Mouse (Mus musculus): Measurements from ENCODE around the gene Wapl. TPM values are rescaled to one million over a fixed set of nuclear protein-coding genes. Genes with fewer than 3 reads are reported as not detected.

Wapl gene
- total RNA-seq (2017): 138 and 179 TPM in 2 replicates

DNA sequence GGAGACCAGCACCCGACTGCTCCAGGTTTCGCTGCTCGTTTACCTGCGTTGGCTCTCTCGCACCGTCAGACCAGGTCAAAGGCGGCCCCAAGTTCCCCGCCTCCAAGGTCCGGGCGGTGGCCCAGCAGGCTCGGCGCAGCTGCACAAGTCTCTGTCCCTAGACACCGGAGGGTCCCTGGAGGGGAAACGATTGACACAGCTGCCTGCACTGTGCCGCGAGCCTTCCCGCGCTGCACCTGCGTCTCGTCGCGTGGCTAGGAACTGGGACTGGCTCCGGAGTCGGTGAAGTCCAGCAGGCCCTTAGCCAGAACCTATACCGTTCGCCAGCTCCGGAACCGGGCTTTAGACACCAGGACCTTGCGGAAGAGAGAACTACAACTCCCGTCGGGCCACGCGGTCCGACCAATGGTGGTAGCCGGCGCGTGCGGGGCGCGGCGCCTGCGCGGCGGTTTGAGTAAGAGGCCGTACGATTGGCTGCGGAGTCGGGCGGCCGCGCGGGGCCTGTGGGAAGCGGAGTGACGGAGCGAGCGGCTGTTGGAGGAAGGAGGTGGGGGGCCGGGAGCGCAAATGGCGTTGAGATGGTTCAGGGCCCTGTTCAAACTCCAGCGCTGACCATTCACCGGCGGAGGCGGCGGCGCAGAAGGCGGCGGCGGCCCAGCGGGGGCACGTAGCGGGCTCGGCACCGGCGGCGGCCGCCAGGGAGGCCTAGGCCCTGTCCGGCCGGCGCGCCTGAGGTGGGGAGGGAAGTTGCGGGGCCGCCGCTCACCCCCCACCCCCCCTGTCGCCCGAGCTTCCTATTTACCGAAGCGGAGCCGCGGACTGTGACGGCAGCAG is at the start of gene Wapl:
Gene Wapl, plus strand, starts transcription at position 534 of the 834 bp plus-strand sequence.
- peak; percentile 92 for ATAC-seq (replicated peaks; ENCODE audit: low read depth, poor library complexity, severe bottlenecking)

DNA sequence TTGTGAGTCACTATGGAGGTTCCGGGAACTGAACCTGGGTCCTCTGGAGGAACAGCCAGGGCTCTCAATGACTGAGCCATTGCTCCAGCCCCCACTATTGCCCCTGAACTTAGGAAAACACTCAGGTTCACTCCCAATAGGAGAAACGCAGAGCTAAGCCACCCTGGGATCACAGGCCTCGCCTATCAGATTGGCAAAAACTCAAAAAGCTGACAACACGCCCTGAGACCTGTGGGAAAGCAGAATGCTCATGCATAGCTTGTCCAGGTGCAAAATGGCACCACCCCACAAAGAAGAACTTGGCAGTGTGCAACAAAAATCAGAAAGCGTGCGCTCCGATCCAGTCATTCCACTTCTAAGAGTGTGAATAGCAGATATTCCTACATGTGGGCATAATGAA is 46.9 kb upstream of the Wapl start:
- ATAC-seq (replicated peaks; ENCODE audit: low read depth, poor library complexity, severe bottlenecking): no peak

DNA sequence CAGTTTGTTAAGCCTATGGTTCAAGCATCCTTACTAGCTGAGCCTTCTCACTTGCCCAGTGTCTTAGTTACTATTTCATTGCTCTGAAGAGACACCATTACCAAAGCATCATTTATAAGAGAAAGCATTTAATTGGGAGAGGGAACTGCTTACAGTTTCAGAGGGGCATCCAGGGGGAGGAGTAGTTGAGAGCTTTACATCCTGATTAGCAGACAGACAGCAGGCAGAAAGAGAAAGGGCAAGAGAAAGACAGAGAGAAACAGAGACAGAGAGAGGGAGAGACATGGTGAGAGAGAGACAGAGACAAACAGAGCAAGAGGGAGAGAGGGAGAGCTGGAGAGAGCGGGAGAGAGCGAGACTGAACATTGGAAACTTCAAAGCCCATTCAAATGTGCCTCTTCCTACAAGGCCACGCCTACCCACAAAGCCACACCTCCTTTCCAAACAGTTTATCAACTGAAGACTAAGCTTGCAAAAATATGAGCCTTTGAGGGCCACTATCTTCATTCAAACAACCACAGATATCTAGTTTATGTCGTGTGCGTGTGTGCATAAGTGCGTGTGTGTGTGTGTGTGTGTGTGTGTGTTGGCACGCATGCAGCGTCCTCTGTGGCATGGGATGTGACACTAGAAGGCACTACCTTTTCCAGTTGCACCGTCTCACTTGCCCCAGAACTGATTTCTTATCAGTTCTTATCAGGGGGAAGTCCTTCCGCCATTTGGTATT is 40.8 kb upstream of the Wapl start:
- peak; percentile 86 for ATAC-seq (replicated peaks; ENCODE audit: low read depth, poor library complexity, severe bottlenecking)

DNA sequence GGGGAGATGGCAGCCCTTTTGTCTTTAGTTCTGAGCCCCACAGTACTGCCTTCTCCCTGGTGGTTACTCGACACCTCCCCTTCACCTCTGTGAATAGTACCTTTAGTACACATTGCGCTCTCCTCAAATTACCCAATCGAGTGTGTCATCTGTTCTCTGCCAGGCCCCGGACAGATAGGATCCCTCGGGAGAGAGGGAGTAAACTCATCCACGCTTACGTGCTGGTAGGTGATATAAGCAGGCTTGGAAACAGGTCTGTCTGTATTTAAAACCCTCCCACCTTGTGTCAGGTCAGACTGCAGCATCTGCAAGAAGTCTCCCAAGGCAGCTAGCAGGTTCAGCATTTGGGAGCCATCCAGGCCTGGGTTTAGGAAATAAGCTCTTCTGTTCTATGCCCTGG is 38.5 kb upstream of the Wapl start:
- ATAC-seq (replicated peaks; ENCODE audit: low read depth, poor library complexity, severe bottlenecking): no peak

DNA sequence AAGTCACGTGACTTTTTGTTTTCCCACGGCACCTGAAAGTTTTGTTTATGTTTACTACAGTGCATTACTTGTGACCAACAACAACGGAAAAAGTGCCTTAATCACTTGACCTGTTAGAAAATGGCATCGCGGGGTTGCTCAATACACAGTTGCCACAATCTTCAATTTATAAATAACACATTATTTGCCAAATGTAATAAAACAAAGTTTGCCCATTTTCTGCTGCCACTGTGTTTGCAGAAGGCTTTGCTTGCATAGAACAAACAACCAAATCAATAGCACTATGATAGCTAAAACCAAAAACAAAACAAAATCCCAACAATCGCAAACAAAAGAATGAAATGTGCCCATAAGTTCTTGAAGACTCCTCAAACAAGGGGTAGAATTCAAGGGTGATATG is 38.0 kb upstream of the Wapl start:
- ATAC-seq (replicated peaks; ENCODE audit: low read depth, poor library complexity, severe bottlenecking): no peak

DNA sequence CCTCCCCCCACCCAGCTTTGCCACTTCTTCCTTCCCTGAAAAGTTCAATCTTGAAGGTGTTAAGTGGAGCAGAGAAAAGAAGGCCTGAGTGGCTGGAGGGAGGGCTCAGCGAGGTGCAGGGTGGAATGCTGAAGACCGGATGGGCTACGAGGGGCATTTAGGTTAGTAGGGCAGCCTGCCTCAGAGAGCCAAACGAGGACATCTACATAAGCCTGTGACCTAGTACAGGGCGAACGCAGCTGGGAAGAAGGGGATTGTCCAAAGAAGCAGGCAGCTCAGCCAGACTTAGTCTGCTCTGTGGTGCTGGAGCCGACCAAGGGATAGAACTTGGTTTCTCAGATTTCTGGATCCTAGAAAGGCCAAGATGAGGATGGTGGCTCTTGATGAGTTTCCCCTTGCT is 29.6 kb upstream of the Wapl start:
- ATAC-seq (replicated peaks; ENCODE audit: low read depth, poor library complexity, severe bottlenecking): no peak

DNA sequence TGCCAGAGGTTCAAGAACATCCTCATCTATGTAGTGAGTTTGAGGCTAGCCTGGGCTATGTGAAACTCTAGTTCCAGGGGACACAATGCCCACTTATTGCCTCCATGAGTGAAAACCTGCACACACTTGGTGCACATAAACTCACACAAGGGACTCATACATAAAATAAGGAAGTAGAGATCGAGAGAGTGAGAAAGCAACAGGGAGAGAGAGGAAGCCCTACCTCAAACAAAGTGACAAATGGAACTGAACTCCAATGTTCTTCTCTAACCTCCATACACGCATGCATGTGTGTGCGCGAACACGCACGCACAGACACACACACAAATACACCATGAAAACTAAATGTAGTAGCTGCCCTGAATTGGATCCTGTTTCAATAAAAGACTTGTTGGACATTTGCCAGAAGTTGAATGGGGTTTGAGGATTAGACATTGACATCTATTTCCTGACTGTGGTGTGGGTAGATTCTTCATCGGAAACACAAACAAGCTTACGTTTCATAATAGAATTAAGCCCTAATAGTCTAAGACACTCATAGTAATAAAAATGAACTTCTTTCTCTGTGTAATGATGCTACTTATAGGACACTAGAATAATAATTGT is 25.8 kb upstream of the Wapl start:
- ATAC-seq (replicated peaks; ENCODE audit: low read depth, poor library complexity, severe bottlenecking): peak; percentile 65

DNA sequence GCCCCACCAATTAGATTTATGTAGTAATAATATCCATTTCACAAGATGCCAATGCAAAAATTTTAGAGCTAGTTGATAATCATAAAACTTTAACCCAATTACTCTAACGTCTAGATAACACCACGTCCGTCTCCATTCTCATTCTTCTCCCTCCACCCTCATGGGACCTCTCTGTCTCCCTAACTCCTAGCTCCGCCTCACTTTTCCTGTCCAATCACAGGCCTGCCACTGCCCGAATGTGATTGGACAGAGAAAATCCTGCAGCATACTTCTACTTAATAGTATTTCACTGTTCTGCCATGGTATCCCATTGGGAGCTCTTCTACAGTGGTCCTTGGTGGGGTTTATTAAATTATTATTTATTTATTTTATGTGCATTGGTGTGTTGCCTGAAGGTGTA is 16.6 kb upstream of the Wapl start:
- ATAC-seq (replicated peaks; ENCODE audit: low read depth, poor library complexity, severe bottlenecking): no peak

DNA sequence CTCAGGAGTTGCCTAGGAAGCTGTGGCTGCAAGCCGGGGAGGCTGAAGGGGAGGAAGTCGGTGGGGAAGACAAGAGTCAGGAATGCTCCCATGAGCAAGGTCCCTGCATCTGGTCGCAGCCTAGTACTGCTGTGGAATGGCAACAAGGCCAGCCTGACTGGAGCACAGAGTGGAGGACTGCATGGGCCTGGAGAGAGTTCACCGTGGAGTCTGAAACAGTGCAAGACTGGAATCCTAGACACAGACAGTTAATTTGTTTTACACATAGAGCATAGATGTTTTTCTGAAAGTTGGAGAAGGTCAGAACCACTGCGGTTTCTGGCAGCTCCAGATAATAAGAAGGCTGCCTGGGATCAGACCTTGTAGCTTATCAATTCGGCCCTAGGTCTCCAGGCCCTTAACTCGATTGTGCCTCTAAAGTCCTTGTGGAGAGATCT is 13.4 kb upstream of the Wapl start:
- peak; percentile 46 for ATAC-seq (replicated peaks; ENCODE audit: low read depth, poor library complexity, severe bottlenecking)

DNA sequence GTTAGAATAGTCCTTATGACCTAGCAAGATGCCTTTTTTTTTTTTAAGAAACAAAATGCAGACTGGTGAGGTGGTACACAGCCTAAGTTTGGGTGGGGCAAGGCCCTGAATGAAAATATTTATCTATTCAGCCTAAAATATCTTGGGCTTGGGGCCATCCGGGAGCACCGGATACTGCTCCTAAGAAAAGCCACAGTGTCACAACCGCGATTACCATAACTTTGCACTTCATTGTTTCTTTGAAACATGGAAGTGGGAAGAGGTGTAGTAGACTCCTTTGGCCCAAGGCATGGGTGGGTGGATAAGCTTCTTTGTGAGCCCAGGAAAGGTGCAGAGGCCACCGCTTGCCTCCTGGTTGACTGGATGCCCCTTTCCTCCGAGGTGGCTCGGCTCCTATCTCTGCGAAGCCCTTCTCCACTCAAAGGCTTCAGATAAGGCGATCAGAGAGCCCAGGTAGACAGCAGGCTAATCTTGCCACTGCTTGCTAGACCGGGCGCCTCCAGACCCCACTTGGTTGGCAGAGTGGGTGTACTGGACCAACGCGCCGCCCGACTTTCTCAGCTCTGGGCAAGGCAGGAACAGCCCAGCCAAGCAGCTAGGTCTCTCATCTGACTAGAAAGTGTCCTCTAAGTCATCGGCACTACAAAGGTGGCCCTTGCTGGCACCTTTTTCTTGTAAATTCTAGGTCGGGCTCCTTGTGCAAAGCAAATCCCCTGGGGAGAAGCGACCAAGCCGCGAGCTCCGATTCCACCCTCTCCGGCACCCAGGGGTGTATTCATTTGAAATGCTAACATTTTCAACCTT is 12.7 kb upstream of the Wapl start:
- ATAC-seq (replicated peaks; ENCODE audit: low read depth, poor library complexity, severe bottlenecking): peak; percentile 38

DNA sequence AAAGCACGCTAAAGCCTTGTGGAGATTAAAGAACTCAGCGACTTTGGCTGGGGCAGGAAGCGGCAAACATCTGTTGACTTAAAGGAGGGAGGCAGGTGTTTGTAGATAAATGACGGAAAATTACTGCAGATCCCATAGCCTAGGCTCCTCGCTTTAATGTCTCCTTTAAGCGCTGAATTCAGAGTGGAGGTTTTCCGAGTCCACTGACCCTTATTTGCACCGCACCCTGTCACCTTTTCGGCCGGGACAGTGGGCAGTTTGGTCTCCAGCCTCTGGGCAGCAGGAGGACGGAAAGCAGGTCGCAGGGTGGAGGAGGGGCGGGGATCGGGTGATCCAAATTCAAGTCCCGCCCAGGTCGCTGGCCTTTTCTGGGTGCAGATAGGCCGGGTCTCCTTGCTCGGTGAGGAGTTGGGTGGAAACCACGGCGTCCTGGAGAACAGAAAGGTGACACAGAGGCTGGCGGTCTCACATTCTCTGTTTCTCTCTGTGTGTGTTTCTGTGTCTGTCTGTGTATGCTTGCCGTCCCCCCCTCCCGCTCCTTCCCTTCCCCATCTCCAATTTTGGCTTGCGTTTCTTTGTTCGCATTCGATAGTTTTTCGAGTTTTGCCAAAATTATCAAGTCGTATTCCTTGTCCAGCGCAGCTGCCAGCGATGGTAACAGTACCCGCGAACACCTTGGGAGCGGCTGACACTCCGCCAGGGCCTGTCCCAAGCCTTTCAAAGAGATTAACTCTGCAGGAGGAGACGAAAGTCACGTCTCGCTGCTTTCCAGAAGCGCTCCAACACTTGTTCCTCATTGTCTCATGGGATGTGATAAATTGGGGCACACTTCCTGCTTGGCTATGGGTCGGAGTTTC is 11.9 kb upstream of the Wapl start:
- peak; percentile 55 for ATAC-seq (replicated peaks; ENCODE audit: low read depth, poor library complexity, severe bottlenecking)

DNA sequence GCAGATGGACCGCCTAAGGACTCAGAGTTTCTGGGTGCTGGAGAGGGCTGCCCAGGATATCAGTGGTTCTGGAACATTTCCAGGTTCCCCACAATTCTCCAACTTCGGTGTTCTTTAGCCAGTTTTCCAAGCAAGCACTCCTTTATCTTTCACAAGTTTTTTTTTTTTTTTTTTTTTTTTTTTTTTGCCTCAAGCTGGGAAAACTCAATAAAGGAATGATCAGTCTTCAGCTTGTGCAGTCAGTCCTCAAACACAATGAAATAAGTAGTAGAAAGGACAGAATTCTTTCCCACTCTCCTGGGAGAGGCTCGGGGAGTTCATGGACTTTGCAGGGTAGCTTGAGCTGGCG is 11.3 kb upstream of the Wapl start:
- ATAC-seq (replicated peaks; ENCODE audit: low read depth, poor library complexity, severe bottlenecking): no peak

DNA sequence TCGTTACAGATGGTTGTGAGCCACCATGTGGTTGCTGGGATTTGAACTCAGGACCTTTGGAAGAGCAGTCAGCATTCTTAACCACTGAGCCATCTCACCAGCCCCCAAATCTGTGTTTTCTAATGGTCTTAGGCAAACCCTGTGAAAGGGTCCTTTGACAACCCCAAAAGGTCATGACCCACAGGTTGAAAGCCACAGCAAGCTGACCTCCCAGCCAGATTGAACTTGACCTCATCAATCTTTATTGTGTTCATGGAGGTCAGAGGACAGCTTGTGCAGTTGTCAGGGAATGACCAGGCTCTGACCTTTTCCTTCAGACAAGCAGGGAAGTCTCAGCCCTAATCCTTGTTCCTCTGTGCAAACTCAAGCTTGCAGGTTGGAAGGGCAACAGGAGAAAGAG is 10.3 kb upstream of the Wapl start:
- ATAC-seq (replicated peaks; ENCODE audit: low read depth, poor library complexity, severe bottlenecking): no peak

DNA sequence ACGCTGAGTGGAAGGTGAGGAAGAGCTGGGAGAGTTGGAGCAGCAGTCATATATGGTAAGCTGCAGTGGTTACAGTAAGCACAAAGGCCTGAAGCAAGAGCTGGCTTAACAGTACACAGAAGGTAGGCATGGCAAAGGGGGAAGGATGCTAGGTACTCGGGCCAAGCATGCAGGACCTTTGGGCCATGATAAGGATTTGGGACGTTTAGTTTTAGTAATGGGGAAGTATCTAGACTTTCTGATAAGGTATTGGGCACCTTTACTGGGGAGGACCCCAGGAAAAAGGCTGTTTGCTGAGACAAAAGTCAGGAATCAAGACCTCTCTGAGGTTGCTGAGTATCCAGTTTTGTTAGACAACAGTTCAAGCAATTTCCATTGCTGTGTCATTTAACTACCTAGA is 4.6 kb upstream of the Wapl start:
- no peak for ATAC-seq (replicated peaks; ENCODE audit: low read depth, poor library complexity, severe bottlenecking)

DNA sequence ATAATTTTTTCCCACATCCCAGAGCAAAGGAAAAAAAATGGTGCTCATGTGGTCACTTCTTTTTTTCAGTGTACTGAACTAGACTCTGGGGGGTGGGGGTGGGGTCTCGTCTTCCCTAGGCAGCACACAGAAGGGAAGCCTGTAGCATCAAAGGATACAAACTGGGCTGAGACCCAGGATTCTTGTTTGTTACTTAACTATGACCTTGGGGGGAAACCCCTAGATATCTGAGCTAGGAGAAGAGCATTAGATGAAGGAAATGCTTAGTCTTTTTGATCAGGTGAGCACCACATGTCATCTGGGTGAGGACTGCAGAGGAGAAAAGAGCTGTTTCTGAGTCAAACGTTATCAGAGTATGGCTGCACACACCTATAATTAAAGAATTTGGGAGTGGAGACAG is 3.5 kb upstream of the Wapl start:
- no peak for ATAC-seq (replicated peaks; ENCODE audit: low read depth, poor library complexity, severe bottlenecking)

DNA sequence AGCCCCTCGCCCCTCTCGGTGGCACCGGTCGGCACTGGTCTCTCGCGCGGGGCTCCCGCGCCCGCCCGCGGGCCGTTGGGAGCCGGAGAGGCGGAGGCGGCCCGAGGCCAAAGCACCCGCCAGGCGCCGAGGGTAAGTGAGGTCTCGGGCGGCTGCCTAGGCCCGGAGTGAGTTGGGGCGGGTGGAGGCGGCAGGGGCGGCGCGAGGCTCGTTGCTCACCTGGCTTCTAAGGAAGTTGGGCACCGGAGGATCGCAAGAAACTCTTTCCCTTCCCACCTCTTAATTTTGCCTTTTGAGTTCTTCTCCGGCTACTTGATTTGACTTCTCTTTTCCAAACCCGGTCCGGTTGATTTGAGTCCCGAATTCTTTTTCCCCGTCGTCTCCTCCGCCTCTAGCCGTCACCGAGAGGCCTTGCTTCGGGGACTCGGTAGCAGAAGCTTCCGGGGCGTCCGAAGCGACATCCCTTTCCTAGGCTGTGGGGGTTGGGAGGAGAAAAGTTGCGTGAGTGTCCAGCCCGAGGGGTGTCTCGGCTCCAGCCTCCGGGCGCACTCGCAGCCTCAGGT is 582 bp downstream of the Wapl start:
- ATAC-seq (replicated peaks; ENCODE audit: low read depth, poor library complexity, severe bottlenecking): no peak; the same call in 1 of the 2 replicates

DNA sequence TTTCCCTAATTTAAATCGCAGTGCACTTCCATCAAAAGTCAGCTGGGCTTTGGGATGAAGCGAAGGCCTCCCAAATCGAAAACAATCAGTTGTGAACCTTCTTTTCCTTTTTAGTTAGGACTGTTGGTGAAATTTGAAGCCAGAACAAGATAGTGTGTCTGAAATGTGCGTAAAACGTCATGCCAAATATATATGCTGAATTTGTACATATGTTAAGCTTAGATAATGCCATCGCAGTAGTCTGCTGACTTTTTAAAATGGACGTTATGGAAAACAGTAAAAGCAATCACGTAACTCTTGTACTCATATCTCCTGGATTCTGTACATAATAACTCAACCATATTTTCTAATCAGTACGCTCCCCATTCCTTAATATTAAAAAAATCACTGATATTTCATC is 1.2 kb downstream of the Wapl start:
- ATAC-seq (replicated peaks; ENCODE audit: low read depth, poor library complexity, severe bottlenecking): no peak

DNA sequence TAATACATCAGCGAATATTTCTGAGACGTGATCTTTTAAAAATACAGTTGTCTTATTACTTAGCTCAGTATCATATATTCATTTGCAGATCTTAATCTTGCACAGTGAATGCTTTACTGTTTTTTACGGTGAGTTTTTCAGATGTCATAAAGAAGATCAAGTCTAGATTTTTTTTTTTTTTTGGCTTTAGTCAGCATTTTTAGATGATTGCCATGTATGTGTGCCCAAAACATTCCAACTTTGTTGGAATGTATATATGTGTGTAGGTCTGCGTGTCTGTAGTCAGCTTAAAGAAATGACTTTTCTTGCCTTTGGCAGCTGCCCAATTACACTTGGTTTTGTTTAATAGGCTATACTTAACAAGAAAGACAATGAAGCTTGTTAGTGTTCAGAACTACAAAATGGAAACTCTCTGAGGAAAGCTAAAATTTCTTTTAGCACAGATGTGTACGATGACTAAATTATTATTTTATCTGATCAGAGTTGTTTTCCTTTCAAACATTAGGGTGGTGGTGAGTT is 1.7 kb downstream of the Wapl start:
- ATAC-seq (replicated peaks; ENCODE audit: low read depth, poor library complexity, severe bottlenecking): no peak

DNA sequence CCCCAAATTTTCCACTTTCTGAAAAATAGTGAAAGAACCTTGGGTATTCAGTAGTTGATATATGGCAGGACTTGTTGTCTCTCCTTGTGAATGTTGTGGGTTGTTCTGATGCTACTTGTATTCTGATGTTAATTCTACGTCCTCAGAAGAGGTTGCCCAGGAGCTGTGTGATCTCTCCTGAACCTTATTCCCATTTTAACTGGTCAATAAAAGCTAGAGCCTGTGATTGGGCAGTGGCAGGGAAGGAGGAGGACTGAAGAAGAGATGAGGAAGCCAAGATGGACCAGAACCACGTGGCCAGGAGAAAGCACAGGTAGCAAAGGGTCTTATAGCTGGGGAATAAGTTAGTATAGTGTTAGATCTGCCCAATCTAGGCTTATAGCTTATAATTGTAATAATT is 7.1 kb downstream of the Wapl start:
- ATAC-seq (replicated peaks; ENCODE audit: low read depth, poor library complexity, severe bottlenecking): no peak

Data from common myeloid progenitor, adult 5-6 weeks (primary cell).